Mouse (Mus musculus) heart, postnatal 0 days (tissue): Measurements from ENCODE around the gene Gtf2ird1. TPM values are rescaled to one million over a fixed set of nuclear protein-coding genes. Genes with fewer than 3 reads are reported as not detected.

Source experiments
- ATAC-seq: fragments of 200-750 bp; cut with Nextera tagmentation; 2 replicates; pipeline ENCODE4 v1.8.0; 2017; ENCODE audit warnings: low read depth, moderate number of reproducible peaks, moderate library complexity; ENCODE audit not compliant: insufficient read depth
- DNase-seq: peaks from one replicate; pipeline ENCODE4 v3.0.0-alpha.2; 2016; ENCODE audit warnings: low spot score
- H3K27ac ChIP-seq: fragments of 300-500 bp; sonication (generic); 2 replicates; pipeline ENCODE4 v1.5.1; 2014; ENCODE audit warnings: low read depth, mild to moderate bottlenecking
- H3K27me3 ChIP-seq: fragments of 300-500 bp; sonication (generic); 2 replicates; pipeline ENCODE4 v1.6.1; 2014; ENCODE audit warnings: low read length, mixed read lengths; ENCODE audit not compliant: control insufficient read depth, insufficient read depth
- H3K36me3 ChIP-seq: fragments of 300-500 bp; sonication (generic); replicated peaks from 2 replicates; pipeline ENCODE4 v1.6.1; 2014; ENCODE audit warnings: low read length, mixed read lengths; ENCODE audit not compliant: control insufficient read depth, insufficient read depth
- H3K4me1 ChIP-seq: fragments of 300-500 bp; sonication (generic); 2 replicates; pipeline ENCODE4 v1.6.1; 2014; ENCODE audit warnings: antibody characterized with exemption; ENCODE audit not compliant: control insufficient read depth, insufficient read depth
- H3K4me2 ChIP-seq: fragments of 300-500 bp; sonication (generic); 2 replicates; pipeline ENCODE4 v1.6.1; 2014; ENCODE audit warnings: low read depth, mild to moderate bottlenecking, low read length, moderate library complexity
- H3K4me3 ChIP-seq: fragments of 300-500 bp; sonication (generic); 2 replicates; pipeline ENCODE4 v1.5.1; 2014; ENCODE audit warnings: low read depth, low read length
- H3K9ac ChIP-seq: fragments of 300-500 bp; sonication (generic); replicated peaks from 2 replicates; pipeline ENCODE4 v1.6.1; 2014; ENCODE audit warnings: low read depth, low read length, mixed read lengths
- H3K9me3 ChIP-seq: fragments of 300-500 bp; sonication (generic); replicated peaks from 2 replicates; pipeline ENCODE4 v1.6.1; 2016; ENCODE audit warnings: low read length; ENCODE audit not compliant: control insufficient read depth
- CTCF ChIP-seq: IDR thresholded peaks from 2 replicates; pipeline ENCODE4 v1.5.1; 2016; ENCODE audit warnings: antibody characterized with exemption, control low read depth, low read depth
- EP300 ChIP-seq: IDR thresholded peaks from 2 replicates; pipeline ENCODE4 v1.6.1; 2016; ENCODE audit warnings: antibody characterized with exemption, low read depth
- WGBS: fragments of 180-500 bp; shearing (Covaris S2); extraction: QIAGEN DNeasy Blood & Tissue Kit; methylation state at CpG from one replicate; pipeline ENCODE4 v1.1.7; 2014; 5-methylcytosine and 5-hydroxymethylcytosine counted together
- polyA plus RNA-seq: library from polyadenylated mRNA; unstranded; fragments of >200 nt; fragmentation: Nextera tagmentation; extraction: Ambion mirVana; gene quantifications from 2 replicates; pipeline ENCODE4 v1.2.1, GENCODE M21; 2015
- total RNA-seq: library from RNA; depleted of rRNA; stranded (reverse); fragments of >200 nt; gene quantifications from 2 replicates; pipeline ENCODE4 v1.2.3, GENCODE M21; 2014; ENCODE audit warnings: low replicate concordance

Gene Gtf2ird1
- total and polyA plus RNA-seq, 2 experiments from 2014 or later: 27.7 to 28.8 TPM

DNA sequence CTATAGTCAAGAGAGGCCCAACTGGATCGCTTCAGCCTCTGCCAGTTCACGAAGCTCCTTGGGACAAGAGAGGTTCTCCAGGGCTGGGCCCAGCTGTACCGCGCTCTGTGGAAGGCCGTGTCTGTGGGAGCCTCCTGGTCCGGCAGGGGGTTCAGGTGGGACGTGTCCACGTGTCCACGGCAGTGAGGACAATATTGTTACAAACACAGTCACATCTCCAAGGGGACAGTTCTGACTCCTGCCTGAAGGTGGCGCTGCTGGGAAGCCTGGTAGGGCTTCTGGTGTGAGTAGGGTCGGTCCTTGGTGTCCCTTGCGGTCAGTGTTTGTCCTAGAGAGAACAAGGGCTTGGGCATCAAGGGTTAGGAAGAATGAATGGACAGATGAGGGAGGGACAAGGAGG, 33.9 kb upstream of the Gtf2ird1 start:
- TF ChIP-seq CTCF: peak; percentile 38
- no peak for TF ChIP-seq EP300
- 89% methylated on average over 12 of the region's 12 CpGs for WGBS
- DNase-seq: no peak

DNA sequence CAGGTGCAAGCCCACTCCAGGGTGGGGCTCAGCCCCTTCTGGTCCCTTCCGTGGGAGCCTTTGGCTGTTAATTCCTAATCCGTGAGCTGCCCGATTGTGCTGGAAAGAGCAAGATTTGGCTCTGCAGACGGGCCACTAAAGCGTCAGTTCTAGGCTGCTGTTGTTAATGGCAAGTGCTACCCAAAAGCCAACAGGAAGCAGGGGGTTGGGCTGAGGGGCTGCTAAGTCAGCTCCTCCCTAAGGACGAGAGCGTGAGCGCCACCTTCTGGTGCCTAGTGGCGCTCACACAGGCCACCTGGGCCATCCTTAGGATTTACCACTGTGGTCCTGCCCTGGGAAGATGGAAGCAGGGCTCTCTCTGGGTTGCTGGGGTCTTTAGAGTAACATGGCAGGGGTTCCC, 33.1 kb upstream of the Gtf2ird1 start:
- Histone ChIP-seq H3K36me3 (peaks cover 10% of the 10 kb centered on the region; the same call in 1 of the 2 replicates), H3K4me2 (no peak overlapping the region), H3K27ac (no peak overlapping the region), H3K4me1 (no peaks in the 10 kb centered on the region), H3K9ac (no peak overlapping the region), H3K27me3 (no peaks in the 10 kb centered on the region), H3K9me3 (no peaks in the 10 kb centered on the region), H3K4me3 (no peak overlapping the region)
- 24% methylated on average over 9 of the region's 9 CpGs for WGBS
- ATAC-seq (peak; percentile 25; the same call in 1 of the 2 replicates), DNase-seq (peak; percentile 31)
- TF ChIP-seq EP300: no peak
- TF ChIP-seq CTCF: peak; percentile 46

More for the DNA sequence above, 33.9 kb upstream of the Gtf2ird1 start:
- Histone ChIP-seq H3K4me3 (no peak overlapping the region), H3K9ac (no peak overlapping the region), H3K4me1 (no peaks in the 10 kb centered on the region), H3K36me3 (peaks cover 14% of the 10 kb centered on the region; the same call in 1 of the 2 replicates), H3K27me3 (no peaks in the 10 kb centered on the region), H3K27ac (no peak overlapping the region), H3K9me3 (no peaks in the 10 kb centered on the region), H3K4me2 (no peak overlapping the region)
- no peak for ATAC-seq

DNA sequence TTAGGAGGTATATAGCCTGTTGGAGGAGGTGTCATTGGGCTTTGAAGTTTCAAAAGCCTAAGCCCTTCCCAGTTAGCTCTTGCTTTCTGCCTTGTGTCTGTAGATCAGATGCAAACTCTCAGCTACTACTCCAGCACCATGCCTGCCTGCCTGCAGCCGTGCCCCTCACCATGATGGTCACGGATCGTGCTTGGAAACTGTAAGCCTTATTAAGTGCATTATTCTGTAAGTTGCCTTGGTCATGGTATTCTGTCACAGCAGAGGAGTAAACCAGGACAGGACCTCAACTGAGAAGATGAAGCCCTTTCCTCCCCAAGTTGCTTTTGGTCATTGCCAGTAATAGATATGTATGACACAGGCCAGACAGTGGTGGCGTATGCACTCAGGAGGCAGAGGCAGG, 32.1 kb upstream of the Gtf2ird1 start:
- no peak for DNase-seq
- no peak for TF ChIP-seq EP300
- no peak for TF ChIP-seq CTCF
- Histone ChIP-seq H3K4me2 (no peak overlapping the region), H3K27ac (no peak overlapping the region), H3K4me3 (no peak overlapping the region), H3K27me3 (no peaks in the 10 kb centered on the region), H3K9me3 (no peaks in the 10 kb centered on the region), H3K36me3 (peaks cover 6% of the 10 kb centered on the region; the same call in 1 of the 2 replicates), H3K9ac (no peak overlapping the region), H3K4me1 (no peaks in the 10 kb centered on the region)
- no peak for ATAC-seq
- WGBS: 98% methylated on average over 4 of the region's 4 CpGs

DNA sequence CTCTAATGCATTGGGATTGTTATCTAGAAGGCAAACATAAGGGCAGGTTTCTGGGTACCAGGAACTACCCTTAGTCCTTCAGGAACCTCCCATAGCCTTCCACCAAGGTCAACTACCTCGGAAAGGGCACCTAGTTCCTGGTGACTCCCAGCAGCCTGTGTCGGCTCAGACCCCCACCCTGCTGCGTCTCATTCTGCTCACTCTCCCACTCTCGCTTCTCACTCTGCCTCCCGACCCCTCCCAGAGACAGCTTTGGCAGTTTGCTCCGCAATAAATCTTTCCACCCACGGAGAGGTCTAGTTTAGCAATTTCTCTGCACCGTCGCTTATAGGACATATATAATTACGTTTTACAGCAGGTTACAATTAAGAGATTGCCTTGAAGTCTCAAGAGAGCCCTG, 31.5 kb upstream of the Gtf2ird1 start:
- no peaks in the 10 kb centered on the region for H3K9me3 ChIP-seq
- 76% methylated on average over 10 of the region's 10 CpGs for WGBS
- TF ChIP-seq EP300: no peak
- no peak for TF ChIP-seq CTCF
- DNase-seq: no peak
- H3K4me1 ChIP-seq: no peaks in the 10 kb centered on the region
- H3K4me2 ChIP-seq: no peak overlapping the region
- no peaks in the 10 kb centered on the region for H3K27me3 ChIP-seq
- no peak overlapping the region for H3K27ac ChIP-seq
- no peak for ATAC-seq
- 0 out of 2 replicates have a peak, but pooled peaks cover 1% of the 10 kb centered on the region for H3K36me3 ChIP-seq
- H3K9ac ChIP-seq: no peak overlapping the region
- no peak overlapping the region for H3K4me3 ChIP-seq

DNA sequence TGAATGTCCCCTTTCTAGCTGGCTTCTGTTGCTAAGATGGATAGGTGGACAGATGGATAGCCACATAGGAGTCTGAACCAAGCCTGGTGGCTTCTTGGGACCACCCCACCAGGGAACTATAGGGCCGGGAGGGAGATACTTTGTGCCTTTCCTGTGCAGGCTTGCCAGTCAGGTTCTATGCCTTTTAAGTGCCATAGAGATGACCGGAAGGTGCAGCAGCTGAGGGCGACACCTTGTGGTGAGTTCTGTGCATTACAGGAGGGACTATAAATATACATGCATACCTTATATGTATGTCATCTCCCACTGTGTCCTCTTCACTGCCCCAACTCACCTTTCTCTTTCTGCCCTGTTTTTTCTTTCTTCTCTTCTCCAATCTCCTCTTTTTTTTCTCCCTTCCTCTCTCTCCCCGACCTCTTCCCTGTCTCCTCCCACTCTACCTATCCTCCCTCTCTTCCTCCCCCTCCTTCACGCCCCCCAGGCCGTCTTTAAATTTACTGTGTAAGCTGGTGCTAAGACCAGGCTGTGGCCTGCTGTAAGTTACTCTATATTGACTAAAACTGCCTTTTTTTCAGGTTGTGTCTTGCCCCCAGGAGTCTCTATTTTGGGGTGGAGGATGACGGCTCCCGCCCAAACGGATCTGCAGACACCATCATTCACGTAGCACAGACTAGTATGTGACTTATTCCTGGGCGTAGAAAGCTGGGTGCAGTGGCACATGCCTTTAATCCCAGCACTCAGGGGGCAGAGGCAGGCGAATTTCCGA, 29.6 kb upstream of the Gtf2ird1 start:
- H3K4me1 ChIP-seq: no peaks in the 10 kb centered on the region
- H3K27ac ChIP-seq: no peak overlapping the region
- no peak overlapping the region for H3K9ac ChIP-seq
- TF ChIP-seq EP300: no peak
- TF ChIP-seq CTCF: peak; percentile 99
- peak; percentile 70 for ATAC-seq
- WGBS: 56% methylated on average over 13 of the region's 13 CpGs
- H3K27me3 ChIP-seq: no peaks in the 10 kb centered on the region
- H3K4me3 ChIP-seq: no peak overlapping the region
- no peaks in the 10 kb centered on the region for H3K36me3 ChIP-seq
- no peaks in the 10 kb centered on the region for H3K9me3 ChIP-seq
- peak; percentile 82 for DNase-seq
- H3K4me2 ChIP-seq: no peak overlapping the region
